Mouse (Mus musculus): ENCODE results near the gene Mrpl44.

Gene Mrpl44

GRCm38 (mm10) chr1:79775927-79776458 is at the start of gene Mrpl44, which contains the start of gene Wdfy1:
Mrpl44 (plus strand) TSS chr1:79776018.
Wdfy1 (minus strand) TSS chr1:79776143.
- peak; percentile 98 for DNase-seq (ENCODE audit: low spot score)

- no peak for DNase-seq (ENCODE audit: low spot score)
Measured at GRCm38 (mm10) chr1:79734794-79735193, 41.0 kb upstream of the Mrpl44 start.

- DNase-seq (ENCODE audit: low spot score), result no peak
Measured at GRCm38 (mm10) chr1:79736408-79736807, 39.4 kb upstream of the Mrpl44 start.

- no peak for DNase-seq (ENCODE audit: low spot score)
Measured at GRCm38 (mm10) chr1:79739726-79740125, 36.1 kb upstream of the Mrpl44 start.

- DNase-seq (ENCODE audit: low spot score), result no peak
Measured at GRCm38 (mm10) chr1:79741002-79741401, 34.8 kb upstream of the Mrpl44 start.

- DNase-seq (ENCODE audit: low spot score), result no peak
Measured at GRCm38 (mm10) chr1:79742949-79743348, 32.9 kb upstream of the Mrpl44 start.

- no peak for DNase-seq (ENCODE audit: low spot score)
Measured at GRCm38 (mm10) chr1:79743385-79743784, 32.4 kb upstream of the Mrpl44 start.

- DNase-seq (ENCODE audit: low spot score), result no peak
Measured at GRCm38 (mm10) chr1:79746056-79746455, 29.8 kb upstream of the Mrpl44 start.

- no peak for DNase-seq (ENCODE audit: low spot score)
Measured at GRCm38 (mm10) chr1:79751186-79751585, 24.6 kb upstream of the Mrpl44 start.

- DNase-seq (ENCODE audit: low spot score), result no peak
Measured at GRCm38 (mm10) chr1:79752015-79752695, 23.7 kb upstream of the Mrpl44 start.

GRCm38 (mm10) chr1:79752714-79753340 is 23.0 kb upstream of the Mrpl44 start:
- DNase-seq (ENCODE audit: low spot score), result no peak

GRCm38 (mm10) chr1:79753456-79753855 is 22.4 kb upstream of the Mrpl44 start:
- DNase-seq (ENCODE audit: low spot score), result no peak

- DNase-seq (ENCODE audit: low spot score), result no peak
Measured at GRCm38 (mm10) chr1:79754936-79755335, 20.9 kb upstream of the Mrpl44 start.

- DNase-seq (ENCODE audit: low spot score), result no peak
Measured at GRCm38 (mm10) chr1:79755376-79755775, 20.4 kb upstream of the Mrpl44 start.

GRCm38 (mm10) chr1:79756417-79756816 is 19.4 kb upstream of the Mrpl44 start:
- DNase-seq (ENCODE audit: low spot score), result no peak

- no peak for DNase-seq (ENCODE audit: low spot score)
Measured at GRCm38 (mm10) chr1:79757161-79757560, 18.7 kb upstream of the Mrpl44 start.

GRCm38 (mm10) chr1:79757597-79757996 is 18.2 kb upstream of the Mrpl44 start:
- DNase-seq (ENCODE audit: low spot score), result no peak

- DNase-seq (ENCODE audit: low spot score), result no peak
Measured at GRCm38 (mm10) chr1:79759006-79759405, 16.8 kb upstream of the Mrpl44 start.

- no peak for DNase-seq (ENCODE audit: low spot score)
Measured at GRCm38 (mm10) chr1:79759436-79759972, 16.3 kb upstream of the Mrpl44 start.

GRCm38 (mm10) chr1:79760656-79761055 is 15.2 kb upstream of the Mrpl44 start:
- DNase-seq (ENCODE audit: low spot score), result no peak

- peak; percentile 76 for DNase-seq (ENCODE audit: low spot score)
Measured at GRCm38 (mm10) chr1:79761106-79761916, 14.5 kb upstream of the Mrpl44 start.

GRCm38 (mm10) chr1:79761917-79762271 is 13.9 kb upstream of the Mrpl44 start:
- no peak for DNase-seq (ENCODE audit: low spot score)
